Mouse (Mus musculus) CH12.LX (cell line): ENCODE measurements around the gene Mrpl23. TPM values are rescaled to one million over a fixed set of nuclear protein-coding genes. Genes with fewer than 3 reads are reported as not detected.

Experiments
- DNase-seq: peaks from one replicate; pipeline ENCODE4 v3.0.0-alpha.2; 2013; ENCODE audit errors: extremely low read depth
- H3K27ac ChIP-seq: 2 replicates; pipeline ENCODE4 v1.5.1; 2012; ENCODE audit warnings: low read depth, mild to moderate bottlenecking, control low read depth, moderate library complexity; ENCODE audit not compliant: insufficient read depth
- H3K27me3 ChIP-seq: replicated peaks from 2 replicates; pipeline ENCODE3; 2012; ENCODE audit warnings: inconsistent platforms
- H3K36me3 ChIP-seq, 2 experiments: replicated peaks in 1 of 2; 2 replicates each; pipeline versions ENCODE3 to v1.6.1; 2012; ENCODE audit warnings: inconsistent platforms in 1 of 2, low read length in 1 of 2, mild to moderate bottlenecking in 1 of 2, mixed read lengths in 1 of 2, moderate library complexity in 1 of 2; ENCODE audit not compliant: control insufficient read depth in 1 of 2, insufficient read depth in 1 of 2
- H3K4me1 ChIP-seq, 2 experiments: 2 replicates each; pipeline ENCODE4 v1.6.1; 2012; ENCODE audit warnings: inconsistent platforms in 1 of 2, moderate library complexity in 1 of 2; ENCODE audit not compliant: insufficient read depth in 2 of 2, control insufficient read depth in 1 of 2
- H3K4me2 ChIP-seq: 2 replicates; pipeline ENCODE4 v1.6.1; 2012; ENCODE audit warnings: low read depth, mild to moderate bottlenecking, control low read depth; ENCODE audit not compliant: poor library complexity, insufficient read depth, severe bottlenecking
- H3K4me3 ChIP-seq, 3 experiments: fragments of 150-350 bp in 1 of 3; sonication (generic) in 1 of 3; replicated peaks in 1 of 3; 2 replicates each; pipeline versions ENCODE3 to v1.5.1; 2011 to 2012; ENCODE audit warnings: low read depth in 2 of 3, low read length in 2 of 3, mild to moderate bottlenecking in 2 of 3, moderate library complexity in 2 of 3, control low read depth in 1 of 3, improper control_type of control experiment in 1 of 3, inconsistent platforms in 1 of 3, mixed read lengths in 1 of 3; ENCODE audit not compliant: poor library complexity in 1 of 3
- H3K79me2 ChIP-seq: replicated peaks from 2 replicates; pipeline ENCODE4 v1.6.1; 2012; ENCODE audit warnings: mild to moderate bottlenecking, moderate library complexity; ENCODE audit not compliant: control insufficient read depth, poor library complexity, insufficient read depth, severe bottlenecking; ENCODE audit errors: extremely low read depth
- H3K9ac ChIP-seq: 2 replicates; pipeline ENCODE4 v1.6.1; 2012; ENCODE audit warnings: low read depth, mild to moderate bottlenecking, control low read depth, moderate library complexity; ENCODE audit not compliant: insufficient read depth
- H3K9me3 ChIP-seq: replicated peaks from 2 replicates; pipeline ENCODE3; 2012; ENCODE audit warnings: low read length, inconsistent platforms, mixed read lengths
- CHD1 ChIP-seq: IDR thresholded peaks from 2 replicates; pipeline ENCODE4 v1.6.1; 2012; ENCODE audit warnings: low read depth, low read length, improper control_type of control experiment, inconsistent platforms
- E2F4 ChIP-seq: IDR thresholded peaks from 2 replicates; pipeline ENCODE4 v1.6.1; 2011; ENCODE audit warnings: low read depth, low read length, improper control_type of control experiment; ENCODE audit not compliant: insufficient replicate concordance
- EP300 ChIP-seq: IDR thresholded peaks from 2 replicates; pipeline ENCODE4 v1.6.1; 2011; ENCODE audit warnings: low read length, improper control_type of control experiment
- ETS1 ChIP-seq: conservative IDR thresholded peaks from 2 replicates; pipeline ENCODE4 v1.6.1; 2012; ENCODE audit warnings: low read depth, mild to moderate bottlenecking, inconsistent platforms, low read length, improper control_type of control experiment, moderate library complexity
- GABPA ChIP-seq: IDR thresholded peaks from 2 replicates; pipeline ENCODE4 v1.6.1; 2012; ENCODE audit warnings: low read depth, low read length, improper control_type of control experiment, inconsistent platforms; ENCODE audit not compliant: insufficient replicate concordance
- HCFC1 ChIP-seq: IDR thresholded peaks from 2 replicates; pipeline ENCODE4 v1.6.1; 2012; ENCODE audit warnings: low read depth, mild to moderate bottlenecking, inconsistent platforms, low read length, improper control_type of control experiment
- JUN ChIP-seq: IDR thresholded peaks from 2 replicates; pipeline ENCODE4 v1.6.1; 2011; ENCODE audit warnings: low read depth, mild to moderate bottlenecking, low read length, improper control_type of control experiment, moderate library complexity; ENCODE audit not compliant: insufficient read depth
- KAT2A ChIP-seq: IDR thresholded peaks from 2 replicates; pipeline ENCODE4 v1.6.1; 2012; ENCODE audit warnings: low read length, improper control_type of control experiment, inconsistent platforms; ENCODE audit not compliant: insufficient replicate concordance
- MAX ChIP-seq: IDR thresholded peaks from 2 replicates; pipeline ENCODE4 v1.6.1; 2011; ENCODE audit warnings: low read length, improper control_type of control experiment
- MAZ ChIP-seq: IDR thresholded peaks from 2 replicates; pipeline ENCODE4 v1.6.1; 2012; ENCODE audit warnings: low read depth, mild to moderate bottlenecking, inconsistent platforms, low read length, improper control_type of control experiment, moderate library complexity
- MEF2A ChIP-seq: IDR thresholded peaks from 2 replicates; pipeline ENCODE4 v1.6.1; 2014; ENCODE audit warnings: low read depth, mild to moderate bottlenecking, inconsistent platforms, low read length, improper control_type of control experiment, borderline replicate concordance
- MXI1 ChIP-seq: IDR thresholded peaks from 2 replicates; pipeline ENCODE4 v1.6.1; 2011; ENCODE audit warnings: mild to moderate bottlenecking, low read depth, low read length, improper control_type of control experiment
- MYC ChIP-seq: IDR thresholded peaks from 2 replicates; pipeline ENCODE4 v1.6.1; 2011; ENCODE audit warnings: low read depth, mild to moderate bottlenecking, improper control_type of control experiment, low read length
- NELFE ChIP-seq: IDR thresholded peaks from 2 replicates; pipeline ENCODE4 v1.6.1; 2011; ENCODE audit warnings: low read depth, low read length, improper control_type of control experiment
- NRF1 ChIP-seq: IDR thresholded peaks from 2 replicates; pipeline ENCODE4 v1.6.1; 2014; ENCODE audit warnings: low read depth, mild to moderate bottlenecking, inconsistent platforms, low read length, improper control_type of control experiment, moderate library complexity
- POLR2A ChIP-seq: IDR thresholded peaks from 2 replicates; pipeline ENCODE4 v1.6.1; 2011; ENCODE audit warnings: low read depth, mild to moderate bottlenecking, improper control_type of control experiment, low read length
- RAD21 ChIP-seq: IDR thresholded peaks from 2 replicates; pipeline ENCODE4 v1.6.1; 2011; ENCODE audit warnings: low read depth, mild to moderate bottlenecking, low read length, improper control_type of control experiment, moderate library complexity
- RCOR1 ChIP-seq: conservative IDR thresholded peaks from 2 replicates; pipeline ENCODE4 v1.6.1; 2012; ENCODE audit warnings: low read depth, mild to moderate bottlenecking, inconsistent platforms, low read length, improper control_type of control experiment
- SIN3A ChIP-seq: IDR thresholded peaks from 2 replicates; pipeline ENCODE4 v1.6.1; 2012; ENCODE audit warnings: low read length, improper control_type of control experiment, inconsistent platforms
- TCF12 ChIP-seq: IDR thresholded peaks from 2 replicates; pipeline ENCODE4 v1.6.1; 2014; ENCODE audit warnings: low read depth, mild to moderate bottlenecking, inconsistent platforms, low read length, improper control_type of control experiment
- UBTF ChIP-seq: IDR thresholded peaks from 2 replicates; pipeline ENCODE4 v1.6.1; 2012; ENCODE audit warnings: low read depth, mild to moderate bottlenecking, inconsistent platforms, low read length, improper control_type of control experiment, moderate library complexity
- USF2 ChIP-seq: conservative IDR thresholded peaks from 2 replicates; pipeline ENCODE4 v1.6.1; 2011; ENCODE audit warnings: low read depth, low read length, improper control_type of control experiment
- ZKSCAN1 ChIP-seq: IDR thresholded peaks from 2 replicates; pipeline ENCODE4 v1.6.1; 2012; ENCODE audit warnings: low read depth, inconsistent platforms, low read length, improper control_type of control experiment, borderline replicate concordance
- ZNF384 ChIP-seq: IDR thresholded peaks from 2 replicates; pipeline ENCODE4 v1.6.1; 2012; ENCODE audit warnings: low read depth, low read length, improper control_type of control experiment, inconsistent platforms
- dilution Hi-C: fragments of 300-500 bp; cut with MboI; formaldehyde crosslinking; loops from 2 replicates; pipeline ENCODE4 v1.14.3; 2020; ENCODE audit warnings: low sequenced_read_pairs; ENCODE audit not compliant: extremely low pct_unique_long_range_greater_than_20kb, extremely low pct_ligation_motif_present
- in situ Hi-C: fragments of 300-500 bp; cut with MboI; formaldehyde crosslinking; loops from 3 replicates; pipeline ENCODE4 v1.14.3; 2019; ENCODE audit warnings: low sequenced_read_pairs, low pct_ligation_motif_present, low pct_unique_long_range_greater_than_20kb, mixed read lengths
- polyA plus RNA-seq: library from polyadenylated mRNA; unstranded; fragments of >175 nt; gene quantifications from 2 replicates; pipeline ENCODE4 v1.2.1, GENCODE M21; 2012; ENCODE audit warnings: low read depth; ENCODE audit not compliant: insufficient read length
- total RNA-seq, 2 experiments: library from RNA; depleted of rRNA; stranded (reverse); fragments of 300-350 nt in 1 of 2; fragments of >200 nt in 1 of 2; gene quantifications; 2 replicates each; pipeline ENCODE4 v1.2.3; 2012 to 2014

Gene Mrpl23
- total and polyA plus RNA-seq, 3 experiments = 8.3 to 71.2 (median 70.8) TPM

DNA sequence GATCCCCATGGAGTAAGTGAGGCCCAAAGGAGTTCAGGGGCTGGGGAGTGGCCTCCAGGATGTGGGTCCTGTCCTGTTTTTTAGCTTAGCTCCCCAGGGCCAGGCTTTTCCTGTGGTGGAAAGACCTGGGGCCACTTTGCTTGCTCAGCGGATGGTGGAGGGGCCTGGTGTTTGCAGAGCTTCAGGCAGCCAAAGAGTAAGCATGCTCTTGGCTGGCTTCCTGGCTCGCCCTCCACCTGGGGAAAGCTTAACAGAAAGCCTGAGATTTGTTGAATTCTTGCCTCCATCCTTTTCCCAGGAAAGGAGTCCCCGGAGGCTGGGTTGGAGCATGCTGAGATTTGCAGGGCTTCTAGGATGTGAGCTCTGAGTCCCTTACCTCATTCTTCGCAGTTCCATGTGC is 2.6 kb downstream of the Mrpl23 start:
- Histone ChIP-seq H3K27ac (no peak overlapping the region), H3K36me3 (peaks cover 15 to 45% of the 10 kb centered on the region in 2 experiments), H3K4me3 (no peak overlapping the region), H3K4me1 (peaks cover 9 to 27% of the 10 kb centered on the region in 2 experiments), H3K4me2 (no peak overlapping the region), H3K79me2 (peaks cover 4% of the 10 kb centered on the region), H3K9me3 (no peaks in the 10 kb centered on the region), H3K9ac (no peak overlapping the region), H3K27me3 (peaks cover 22% of the 10 kb centered on the region)
- DNase-seq = no peak
- in situ Hi-C loops (no loop called here), dilution Hi-C loops (no loop called here)
- TF ChIP-seq E2F4 (no peak), ZKSCAN1 (no peak), MAX (no peak), MEF2A (no peak), POLR2A (no peak), KAT2A (no peak)

DNA sequence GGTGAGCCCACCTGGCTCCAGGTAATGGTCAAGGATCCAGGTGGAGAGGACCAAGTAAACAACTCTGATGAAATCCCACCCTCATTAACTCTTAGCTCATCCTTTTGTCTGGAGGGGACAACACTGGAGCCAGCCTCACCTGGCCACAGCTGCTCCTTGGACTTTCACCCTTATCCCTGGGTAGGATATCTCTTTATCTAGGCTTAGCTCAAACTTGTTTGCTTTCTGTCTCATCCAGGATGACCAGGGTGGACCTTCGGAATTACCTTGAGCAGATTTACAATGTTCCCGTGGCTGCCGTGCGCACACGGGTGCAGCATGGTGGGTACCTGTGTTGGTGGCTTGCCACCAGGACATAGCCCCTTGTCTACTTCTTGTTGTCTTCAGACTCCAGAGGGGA is 3.3 kb downstream of the Mrpl23 start:
- dilution Hi-C loops = no loop called here
- no peak overlapping the region for H3K4me3 ChIP-seq
- no peak overlapping the region for H3K9ac ChIP-seq
- in situ Hi-C loops = no loop called here
- no peak overlapping the region for H3K4me2 ChIP-seq
- TF ChIP-seq MYC (no peak), SIN3A (no peak), NRF1 (no peak), EP300 (no peak), E2F4 (no peak), ZNF384 (no peak), ZKSCAN1 (no peak), UBTF (no peak), GABPA (no peak)
- no peak overlapping the region for H3K27ac ChIP-seq
- H3K36me3 ChIP-seq = peaks cover 18 to 51% of the 10 kb centered on the region in 2 experiments
- H3K27me3 ChIP-seq = peaks cover 19% of the 10 kb centered on the region
- peaks cover 4% of the 10 kb centered on the region for H3K79me2 ChIP-seq
- H3K4me1 ChIP-seq = peaks cover 9 to 27% of the 10 kb centered on the region in 2 experiments
- no peak for DNase-seq
- H3K9me3 ChIP-seq = no peaks in the 10 kb centered on the region

DNA sequence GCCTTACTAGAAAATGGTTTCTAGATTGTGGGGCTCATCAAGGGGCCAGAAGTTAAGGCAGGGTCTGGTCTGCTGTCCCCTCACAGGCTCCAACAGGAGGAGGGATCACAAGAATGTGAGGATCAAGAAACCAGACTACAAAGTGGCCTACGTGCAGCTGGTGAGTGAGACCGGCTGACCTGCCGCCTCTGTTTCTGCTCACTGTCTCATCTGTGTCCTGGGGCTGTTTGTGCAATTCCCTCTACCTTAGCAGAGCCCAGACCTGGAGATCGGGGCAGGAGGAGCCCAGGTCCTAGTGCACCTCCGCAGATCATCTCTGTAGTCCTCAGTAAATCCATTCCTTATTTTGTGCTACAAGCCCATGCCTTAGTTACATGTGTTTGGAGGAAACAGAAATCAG is 4.7 kb downstream of the Mrpl23 start:
- Histone ChIP-seq H3K4me1 (peaks cover 9 to 26% of the 10 kb centered on the region in 2 experiments), H3K4me2 (no peak overlapping the region)
- no peak for TF ChIP-seq POLR2A
- no peak for TF ChIP-seq RCOR1
- TF ChIP-seq HCFC1 = no peak
- no peak for TF ChIP-seq ZKSCAN1
- no peak for TF ChIP-seq MAZ
- no peak for TF ChIP-seq USF2
- no peak for TF ChIP-seq MXI1
- no peak for TF ChIP-seq JUN
- TF ChIP-seq MYC = no peak
- no peak for TF ChIP-seq NELFE
- no peak for TF ChIP-seq ETS1
- TF ChIP-seq EP300 = no peak
- no peak for TF ChIP-seq RAD21
- no peak for TF ChIP-seq UBTF
- TF ChIP-seq KAT2A = no peak
- TF ChIP-seq MAX = no peak
- no peak for TF ChIP-seq CHD1
- TF ChIP-seq TCF12 = no peak
- TF ChIP-seq, all 38 proteins: peak for 0
- peaks cover 4% of the 10 kb centered on the region for H3K79me2 ChIP-seq
- H3K9me3 ChIP-seq = no peaks in the 10 kb centered on the region
- no peak overlapping the region for H3K27ac ChIP-seq
- in situ Hi-C loops (no loop called here), dilution Hi-C loops (no loop called here)
- H3K36me3 ChIP-seq = peaks cover 31 to 64% of the 10 kb centered on the region in 2 experiments
- H3K27me3 ChIP-seq = peaks cover 5% of the 10 kb centered on the region
- H3K9ac ChIP-seq = no peak overlapping the region
- DNase-seq = no peak
- no peak overlapping the region for H3K4me3 ChIP-seq
